Mouse (Mus musculus): ENCODE data around the gene Cmc2. TPM values are rescaled to one million over a fixed set of nuclear protein-coding genes. Genes with fewer than 3 reads are reported as not detected.
A peak's percentile ranks its signal among the peaks of the same experiment; 100 is the strongest.

The Cmc2 gene
- polyA plus RNA-seq, 1 experiment from 2014 or later = 77.6 TPM

DNA sequence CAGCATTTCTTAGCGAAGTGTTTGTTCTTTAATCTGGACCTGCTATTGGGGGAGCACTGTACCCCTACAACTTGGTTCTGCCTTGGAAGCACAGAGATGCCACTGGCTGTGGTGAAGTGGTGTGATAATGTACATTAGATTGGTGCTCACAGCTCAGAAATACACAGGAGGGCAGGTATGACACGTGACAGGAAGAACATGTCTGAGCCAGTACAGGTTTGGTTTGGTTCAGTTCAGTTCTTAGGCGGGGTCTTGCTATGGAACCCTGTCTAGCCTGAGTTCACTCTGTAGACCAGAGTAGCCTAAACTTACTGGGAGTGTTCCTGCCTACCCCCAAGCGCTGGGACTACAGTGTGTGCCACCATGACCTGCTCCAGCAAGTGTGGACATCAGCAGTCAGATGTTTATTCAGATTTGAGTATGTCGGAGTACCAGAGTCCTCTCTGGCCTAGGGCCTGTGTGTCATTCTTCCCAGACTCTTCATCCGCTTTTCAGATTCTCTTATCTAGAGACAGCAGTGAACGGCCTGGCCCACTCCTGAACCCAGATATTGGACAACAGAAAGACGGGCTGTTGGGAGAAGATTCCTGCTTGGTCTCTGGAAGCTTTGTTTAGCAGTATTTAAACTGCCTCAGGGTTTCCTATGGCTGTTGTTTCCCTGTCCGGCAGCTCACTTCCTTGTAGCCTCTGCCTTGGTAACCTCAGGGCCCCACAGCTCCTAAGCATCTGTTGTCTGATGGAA lies 24.1 kb upstream of the Cmc2 start:
- peaks cover 9% of the 10 kb centered on the region; the same call in 1 of the 2 replicates for H3K4me1 ChIP-seq (ENCODE audit: control insufficient read depth, insufficient read depth, low read length)
- H3K27ac ChIP-seq (ENCODE audit: low read depth, low read length) = no peak overlapping the region
- ATAC-seq (ENCODE audit: low FRiP score) (no peak), DNase-seq (ENCODE audit: low spot score, missing footprints) (no peak)
- H3K36me3 ChIP-seq (ENCODE audit: control insufficient read depth, insufficient read depth, low read length) = no peaks in the 10 kb centered on the region
- no peak overlapping the region for H3K4me3 ChIP-seq (ENCODE audit: low read depth, low read length)
- H3K4me2 ChIP-seq = no peak overlapping the region
- H3K9ac ChIP-seq (ENCODE audit: low read length) = no peak overlapping the region
- H3K9me3 ChIP-seq (ENCODE audit: control insufficient read depth, low read length) = no peaks in the 10 kb centered on the region
- no peaks in the 10 kb centered on the region for H3K27me3 ChIP-seq (ENCODE audit: control insufficient read depth, insufficient read depth, low read length)
- 86% methylated on average over 9 of the region's 9 CpGs for WGBS

DNA sequence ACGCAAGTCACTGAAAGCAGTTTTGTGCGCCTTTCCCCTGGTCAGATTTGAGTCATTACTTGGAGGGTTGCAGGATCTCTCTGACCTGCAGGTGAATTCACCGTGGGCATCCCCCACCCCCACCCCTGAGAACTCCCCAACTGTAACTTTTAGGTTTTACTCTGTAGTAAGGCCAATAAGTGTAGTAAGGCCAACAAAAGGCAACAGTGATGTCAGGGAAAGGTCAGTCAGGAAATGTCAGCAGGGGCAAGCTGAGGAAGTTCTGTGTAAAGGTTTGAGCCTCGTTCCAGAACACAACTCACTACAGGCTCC lies 23.1 kb upstream of the Cmc2 start:
- no peaks in the 10 kb centered on the region for H3K27me3 ChIP-seq (ENCODE audit: control insufficient read depth, insufficient read depth, low read length)
- H3K9ac ChIP-seq (ENCODE audit: low read length) = peak overlapping the region; percentile 88; the same call in 1 of the 2 replicates
- peak overlapping the region; percentile 98 for H3K4me2 ChIP-seq
- H3K4me1 ChIP-seq (ENCODE audit: control insufficient read depth, insufficient read depth, low read length) = peaks cover 9% of the 10 kb centered on the region; the same call in 1 of the 2 replicates
- DNase-seq (ENCODE audit: low spot score, missing footprints) (no peak), ATAC-seq (ENCODE audit: low FRiP score) (no peak)
- H3K27ac ChIP-seq (ENCODE audit: low read depth, low read length) = no peak overlapping the region
- WGBS = 15% methylated on average over 4 of the region's 4 CpGs
- no peaks in the 10 kb centered on the region for H3K9me3 ChIP-seq (ENCODE audit: control insufficient read depth, low read length)
- no peaks in the 10 kb centered on the region for H3K36me3 ChIP-seq (ENCODE audit: control insufficient read depth, insufficient read depth, low read length)
- H3K4me3 ChIP-seq (ENCODE audit: low read depth, low read length) = peak overlapping the region; percentile 98

DNA sequence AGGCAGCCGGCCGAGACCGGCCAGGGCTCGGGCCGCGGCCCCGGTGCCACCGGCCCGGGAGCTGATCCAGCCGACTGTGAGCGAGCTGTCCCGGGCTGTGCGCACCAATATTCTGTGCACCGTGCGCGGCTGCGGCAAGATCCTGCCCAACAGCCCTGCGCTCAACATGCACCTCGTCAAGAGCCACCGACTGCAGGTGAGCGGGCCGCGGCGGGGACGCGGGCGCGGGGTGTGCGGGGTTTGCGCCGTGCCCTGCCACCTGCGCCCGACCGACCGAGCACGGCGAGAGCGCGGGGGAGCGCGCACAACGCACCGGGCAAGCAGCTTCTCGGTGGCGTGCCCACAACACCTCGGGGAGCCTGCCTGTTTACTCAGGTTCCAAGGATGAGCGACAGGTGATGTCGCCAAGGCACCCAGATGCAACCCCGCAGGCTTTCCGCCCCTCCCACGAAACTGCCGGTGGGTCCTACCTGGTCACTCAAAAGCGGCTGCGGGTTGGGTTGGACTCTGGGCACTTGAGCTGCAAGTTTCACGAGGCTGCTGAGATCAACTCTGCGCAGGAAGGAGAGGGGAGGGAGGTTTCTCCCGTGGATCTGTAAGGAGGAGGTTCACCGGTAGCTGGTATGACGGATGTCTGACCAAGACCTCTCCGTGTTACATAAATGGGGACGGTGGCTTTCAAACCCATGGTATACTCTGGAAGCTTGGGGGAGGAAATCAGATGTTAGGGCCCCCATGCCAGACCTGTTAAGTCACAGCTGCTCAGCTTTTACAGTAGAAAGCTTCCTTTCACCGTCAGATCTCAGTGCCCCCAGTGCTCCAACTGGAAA lies 22.5 kb upstream of the Cmc2 start:
- peak; percentile 77 for ATAC-seq (ENCODE audit: low FRiP score)
- under 1% methylated on average over 62 of the region's 62 CpGs for WGBS
- no peaks in the 10 kb centered on the region for H3K36me3 ChIP-seq (ENCODE audit: control insufficient read depth, insufficient read depth, low read length)
- H3K27ac ChIP-seq (ENCODE audit: low read depth, low read length) = no peak overlapping the region
- H3K4me1 ChIP-seq (ENCODE audit: control insufficient read depth, insufficient read depth, low read length) = peaks cover 9% of the 10 kb centered on the region; the same call in 1 of the 2 replicates
- H3K4me3 ChIP-seq (ENCODE audit: low read depth, low read length) = peak overlapping the region; percentile 98
- H3K27me3 ChIP-seq (ENCODE audit: control insufficient read depth, insufficient read depth, low read length) = no peaks in the 10 kb centered on the region
- peak overlapping the region; percentile 98 for H3K4me2 ChIP-seq
- DNase-seq (ENCODE audit: low spot score, missing footprints) = peak; percentile 93
- H3K9me3 ChIP-seq (ENCODE audit: control insufficient read depth, low read length) = no peaks in the 10 kb centered on the region
- H3K9ac ChIP-seq (ENCODE audit: low read length) = peak overlapping the region; percentile 88

DNA sequence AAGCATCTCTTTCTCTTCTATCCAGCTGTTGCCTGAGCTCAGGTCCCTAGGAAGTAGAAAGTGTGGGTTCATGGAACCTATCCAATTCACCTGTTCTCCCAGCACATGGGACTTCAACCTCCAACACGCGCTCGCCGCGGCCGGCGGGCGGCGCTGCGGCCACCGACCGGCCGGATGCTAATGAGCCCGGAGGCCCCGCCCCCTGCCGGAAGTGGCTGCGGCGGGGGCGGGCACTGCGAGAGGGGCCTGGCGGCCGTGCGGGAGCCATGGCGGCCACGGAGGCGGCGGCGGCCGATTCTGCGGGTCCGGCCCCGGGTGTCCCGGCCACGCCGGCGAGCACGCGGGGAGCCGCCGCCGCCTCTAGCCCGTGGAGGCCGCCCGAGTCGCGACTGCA lies 21.9 kb upstream of the Cmc2 start, which contains the start of gene Atmin:
Atmin (plus strand) TSS at position 233 of the 394 bp plus-strand sequence.
- ATAC-seq (ENCODE audit: low FRiP score) = peak; percentile 91
- H3K27ac ChIP-seq (ENCODE audit: low read depth, low read length) = no peak within 1 kb of the TSS

DNA sequence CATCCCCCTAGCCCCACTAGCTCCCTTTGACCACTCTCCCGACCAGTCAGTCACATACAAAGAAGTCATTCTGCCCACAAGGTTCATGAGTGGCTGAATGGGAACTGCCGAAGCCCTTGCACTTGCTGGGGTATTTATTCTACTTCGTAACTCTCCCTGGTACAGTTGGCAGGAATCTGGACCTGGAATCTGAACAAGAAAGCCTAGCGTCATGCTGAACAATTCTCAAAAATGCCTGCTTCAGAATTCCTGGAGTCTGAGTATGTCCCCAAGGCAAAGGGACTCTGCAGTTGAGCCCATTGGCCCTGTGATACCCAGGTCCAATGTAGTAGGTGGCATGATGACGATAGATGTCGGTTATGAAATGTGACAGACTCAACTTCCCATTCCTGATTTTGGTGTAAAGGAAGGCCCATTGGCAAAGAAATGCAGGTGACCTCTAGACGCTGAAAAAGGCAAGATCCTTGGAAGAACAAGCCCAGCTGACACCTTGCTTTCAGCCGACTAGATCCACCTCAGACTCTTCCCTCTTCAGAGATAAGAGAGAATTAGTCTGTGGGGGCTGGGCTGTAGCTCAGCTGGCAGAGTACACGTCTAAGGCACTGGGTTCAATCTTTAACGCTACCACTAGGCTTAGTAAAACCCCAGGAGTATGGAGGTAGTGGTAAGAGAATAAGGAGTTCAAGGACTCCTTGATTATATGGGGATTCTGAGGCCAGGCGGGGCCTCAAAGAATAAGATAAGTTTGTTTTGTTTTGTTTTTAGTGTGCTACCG lies 21.2 kb upstream of the Cmc2 start:
- Histone ChIP-seq H3K4me3 (ENCODE audit: low read depth, low read length) (no peak overlapping the region), H3K27ac (ENCODE audit: low read depth, low read length) (no peak overlapping the region), H3K4me2 (no peak overlapping the region), H3K9ac (ENCODE audit: low read length) (no peak overlapping the region), H3K36me3 (ENCODE audit: control insufficient read depth, insufficient read depth, low read length) (peaks cover under 1% of the 10 kb centered on the region; the same call in 1 of the 2 replicates), H3K27me3 (ENCODE audit: control insufficient read depth, insufficient read depth, low read length) (no peaks in the 10 kb centered on the region), H3K4me1 (ENCODE audit: control insufficient read depth, insufficient read depth, low read length) (peaks cover 9% of the 10 kb centered on the region; the same call in 1 of the 2 replicates), H3K9me3 (ENCODE audit: control insufficient read depth, low read length) (no peaks in the 10 kb centered on the region)
- 80% methylated on average over 12 of the region's 12 CpGs for WGBS
- DNase-seq (ENCODE audit: low spot score, missing footprints) (no peak), ATAC-seq (ENCODE audit: low FRiP score) (no peak)

More for the DNA sequence above, 21.9 kb upstream of the Cmc2 start, which contains the start of gene Atmin:
- H3K9me3 ChIP-seq (ENCODE audit: control insufficient read depth, low read length) = no peaks in the 10 kb centered on the region
- peak; percentile 99 for DNase-seq (ENCODE audit: low spot score, missing footprints)
- H3K4me3 ChIP-seq (ENCODE audit: low read depth, low read length) = peak within 1 kb of the TSS; percentile 98
- H3K36me3 ChIP-seq (ENCODE audit: control insufficient read depth, insufficient read depth, low read length) = no peaks in the 10 kb centered on the region
- peaks cover 9% of the 10 kb centered on the region; the same call in 1 of the 2 replicates for H3K4me1 ChIP-seq (ENCODE audit: control insufficient read depth, insufficient read depth, low read length)
- WGBS = under 1% methylated on average over 46 of the region's 46 CpGs
- H3K4me2 ChIP-seq = peak within 1 kb of the TSS; percentile 98
- no peaks in the 10 kb centered on the region for H3K27me3 ChIP-seq (ENCODE audit: control insufficient read depth, insufficient read depth, low read length)
- peak within 1 kb of the TSS; percentile 88 for H3K9ac ChIP-seq (ENCODE audit: low read length)

DNA sequence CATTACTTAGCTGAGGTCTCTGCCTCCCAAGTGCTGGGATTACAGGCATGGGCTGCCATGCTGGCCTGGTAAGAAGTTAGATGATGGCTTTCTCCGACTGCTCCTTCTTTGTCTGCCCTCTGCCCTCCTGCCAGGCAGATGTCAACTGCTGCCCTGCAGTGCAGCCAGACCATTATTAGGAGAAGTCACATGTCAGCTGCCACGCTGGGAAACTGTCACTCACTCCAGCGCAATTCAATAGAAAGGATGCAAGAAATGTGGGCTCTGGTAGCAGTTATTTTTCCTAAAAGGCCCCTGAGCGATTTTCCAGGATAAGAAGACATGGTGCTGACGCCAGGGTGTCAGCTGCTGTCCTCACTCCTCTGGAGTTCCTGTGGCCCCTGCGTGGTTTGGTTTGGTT lies 14.3 kb upstream of the Cmc2 start:
- Histone ChIP-seq H3K4me3 (ENCODE audit: low read depth, low read length) (no peak overlapping the region), H3K27me3 (ENCODE audit: control insufficient read depth, insufficient read depth, low read length) (no peaks in the 10 kb centered on the region), H3K4me2 (no peak overlapping the region), H3K9ac (ENCODE audit: low read length) (no peak overlapping the region), H3K4me1 (ENCODE audit: control insufficient read depth, insufficient read depth, low read length) (no peaks in the 10 kb centered on the region), H3K9me3 (ENCODE audit: control insufficient read depth, low read length) (no peaks in the 10 kb centered on the region), H3K27ac (ENCODE audit: low read depth, low read length) (no peak overlapping the region), H3K36me3 (ENCODE audit: control insufficient read depth, insufficient read depth, low read length) (peaks cover 24% of the 10 kb centered on the region)
- peak; percentile 60 for DNase-seq (ENCODE audit: low spot score, missing footprints)
- no peak for ATAC-seq (ENCODE audit: low FRiP score)
- WGBS = 45% methylated on average over 6 of the region's 6 CpGs

DNA sequence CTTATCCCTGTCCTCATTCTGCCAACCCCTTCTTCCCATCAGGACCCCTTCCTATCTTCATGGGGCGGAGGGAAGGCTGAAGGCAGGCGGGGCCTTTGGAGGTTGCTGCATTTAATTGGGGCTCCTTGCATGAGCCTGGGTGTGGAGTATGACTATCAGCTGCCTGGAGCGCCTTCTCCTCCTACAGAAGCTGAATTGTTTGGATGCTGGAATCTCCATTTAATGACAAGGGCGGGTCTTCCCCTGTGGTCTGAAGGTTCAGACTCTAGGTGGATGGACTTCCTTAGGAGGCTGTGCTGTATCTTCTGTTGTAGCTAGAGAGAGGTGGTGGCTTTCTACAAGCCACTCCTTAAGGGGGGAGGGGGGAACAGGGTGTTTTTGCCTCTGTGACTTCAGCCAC lies 13.7 kb upstream of the Cmc2 start:
- Histone ChIP-seq H3K9ac (ENCODE audit: low read length) (no peak overlapping the region), H3K36me3 (ENCODE audit: control insufficient read depth, insufficient read depth, low read length) (peaks cover 24% of the 10 kb centered on the region), H3K4me1 (ENCODE audit: control insufficient read depth, insufficient read depth, low read length) (no peaks in the 10 kb centered on the region), H3K4me3 (ENCODE audit: low read depth, low read length) (no peak overlapping the region), H3K27ac (ENCODE audit: low read depth, low read length) (no peak overlapping the region), H3K9me3 (ENCODE audit: control insufficient read depth, low read length) (no peaks in the 10 kb centered on the region), H3K4me2 (no peak overlapping the region), H3K27me3 (ENCODE audit: control insufficient read depth, insufficient read depth, low read length) (no peaks in the 10 kb centered on the region)
- no peak for DNase-seq (ENCODE audit: low spot score, missing footprints)
- ATAC-seq (ENCODE audit: low FRiP score) = no peak
- WGBS = 94% methylated on average over 4 of the region's 4 CpGs

DNA sequence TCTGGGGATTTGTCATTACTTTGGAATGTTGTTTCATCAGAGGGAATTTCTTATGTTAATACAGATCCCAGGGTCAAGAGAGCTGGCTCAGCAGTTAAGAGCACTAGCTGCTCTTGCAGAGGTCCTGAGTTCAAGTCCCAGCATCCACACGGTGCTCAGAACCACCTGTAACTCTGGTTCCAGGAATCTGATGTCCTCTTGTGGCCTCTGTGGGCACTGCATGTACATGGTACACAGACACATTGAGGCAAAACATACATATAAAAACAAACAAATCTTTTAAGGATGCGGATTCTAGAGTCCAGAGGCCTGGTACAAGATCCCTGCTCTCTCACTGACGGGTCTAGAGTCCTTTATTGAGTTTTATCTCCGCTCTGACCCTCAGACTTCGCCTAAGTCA lies 7.3 kb upstream of the Cmc2 start:
- Histone ChIP-seq H3K4me2 (no peak overlapping the region), H3K4me3 (ENCODE audit: low read depth, low read length) (no peak overlapping the region), H3K9me3 (ENCODE audit: control insufficient read depth, low read length) (no peaks in the 10 kb centered on the region), H3K27ac (ENCODE audit: low read depth, low read length) (no peak overlapping the region), H3K27me3 (ENCODE audit: control insufficient read depth, insufficient read depth, low read length) (no peaks in the 10 kb centered on the region), H3K4me1 (ENCODE audit: control insufficient read depth, insufficient read depth, low read length) (no peaks in the 10 kb centered on the region), H3K36me3 (ENCODE audit: control insufficient read depth, insufficient read depth, low read length) (peaks cover 12% of the 10 kb centered on the region), H3K9ac (ENCODE audit: low read length) (no peak overlapping the region)
- ATAC-seq (ENCODE audit: low FRiP score) (no peak), DNase-seq (ENCODE audit: low spot score, missing footprints) (no peak)
- 88% methylated on average over 5 of the region's 5 CpGs for WGBS

Data from midbrain, embryonic 11.5 days (tissue).